Mouse (Mus musculus) erythroblast, embryonic 14.5 days (primary cell): ENCODE measurements at regions not wholly inside any gene's neighbourhood (a gene's known extent, or its start where the extent isn't known, plus 50 kb on each side); places are given as distances from the start of the nearest gene placed in this dataset.

Source experiments
- H3K27me3 ChIP-seq: 2 replicates; pipeline ENCODE4 v1.6.1; 2012; ENCODE audit warnings: inconsistent platforms; ENCODE audit not compliant: control insufficient read depth
- H3K36me3 ChIP-seq: 2 replicates; pipeline ENCODE4 v1.6.1; 2012; ENCODE audit warnings: mild to moderate bottlenecking, inconsistent platforms; ENCODE audit not compliant: control insufficient read depth
- H3K4me1 ChIP-seq: 2 replicates; pipeline ENCODE4 v1.6.1; 2012; ENCODE audit warnings: inconsistent platforms; ENCODE audit not compliant: control insufficient read depth
- H3K4me3 ChIP-seq: replicated peaks from 2 replicates; pipeline ENCODE3; 2012; ENCODE audit warnings: moderate library complexity, mild to moderate bottlenecking, inconsistent platforms
- H3K9me3 ChIP-seq: 2 replicates; pipeline ENCODE4 v1.6.1; 2012; ENCODE audit warnings: low read length, inconsistent platforms, mixed read lengths; ENCODE audit not compliant: control insufficient read depth
- GATA1 ChIP-seq: IDR thresholded peaks from 2 replicates; pipeline ENCODE4 v1.6.1; 2012; ENCODE audit warnings: low read length, inconsistent platforms, mixed read lengths
- TAL1 ChIP-seq: IDR thresholded peaks from 3 replicates; pipeline ENCODE4 v1.6.1; 2012; ENCODE audit warnings: low read length, inconsistent platforms, mixed read lengths

GRCm38 (mm10) chr11:112463121-112463520 lies 318.9 kb upstream of the Sox9 start:
- no peaks in the 10 kb centered on the region for H3K4me1 ChIP-seq
- H3K27me3 ChIP-seq: no peaks in the 10 kb centered on the region
- no peak overlapping the region for H3K4me3 ChIP-seq
- H3K9me3 ChIP-seq: peaks cover 19% of the 10 kb centered on the region
- H3K36me3 ChIP-seq: no peaks in the 10 kb centered on the region
- TF ChIP-seq GATA1 (no peak), TAL1 (no peak)

GRCm38 (mm10) chr11:112464386-112464785 lies 317.6 kb upstream of the Sox9 start:
- H3K27me3 ChIP-seq: no peaks in the 10 kb centered on the region
- no peaks in the 10 kb centered on the region for H3K4me1 ChIP-seq
- H3K9me3 ChIP-seq: peaks cover 17% of the 10 kb centered on the region
- TF ChIP-seq GATA1: no peak
- no peak for TF ChIP-seq TAL1
- no peaks in the 10 kb centered on the region for H3K36me3 ChIP-seq
- no peak overlapping the region for H3K4me3 ChIP-seq

- Histone ChIP-seq H3K4me3 (no peak overlapping the region), H3K9me3 (peaks cover 6% of the 10 kb centered on the region; the same call in 1 of the 2 replicates), H3K27me3 (no peaks in the 10 kb centered on the region), H3K4me1 (no peaks in the 10 kb centered on the region), H3K36me3 (no peaks in the 10 kb centered on the region)
- TF ChIP-seq GATA1: no peak
- no peak for TF ChIP-seq TAL1
Observed at GRCm38 (mm10) chr11:112470336-112470735, 311.7 kb upstream of the Sox9 start.

GRCm38 (mm10) chr11:112473237-112473636 lies 308.8 kb upstream of the Sox9 start:
- no peaks in the 10 kb centered on the region for H3K27me3 ChIP-seq
- H3K4me3 ChIP-seq: no peak overlapping the region
- H3K9me3 ChIP-seq: peaks cover 12% of the 10 kb centered on the region
- no peak for TF ChIP-seq TAL1
- no peak for TF ChIP-seq GATA1
- no peaks in the 10 kb centered on the region for H3K4me1 ChIP-seq
- no peaks in the 10 kb centered on the region for H3K36me3 ChIP-seq

GRCm38 (mm10) chr11:112473681-112474080 lies 308.3 kb upstream of the Sox9 start:
- H3K9me3 ChIP-seq: peaks cover 15% of the 10 kb centered on the region
- no peaks in the 10 kb centered on the region for H3K36me3 ChIP-seq
- no peaks in the 10 kb centered on the region for H3K27me3 ChIP-seq
- no peaks in the 10 kb centered on the region for H3K4me1 ChIP-seq
- H3K4me3 ChIP-seq: no peak overlapping the region
- TF ChIP-seq GATA1 (no peak), TAL1 (no peak)

- no peak overlapping the region for H3K4me3 ChIP-seq
- H3K27me3 ChIP-seq: no peaks in the 10 kb centered on the region
- TF ChIP-seq GATA1 (no peak), TAL1 (no peak)
- no peaks in the 10 kb centered on the region for H3K36me3 ChIP-seq
- peaks cover 34% of the 10 kb centered on the region for H3K9me3 ChIP-seq
- no peaks in the 10 kb centered on the region for H3K4me1 ChIP-seq
Observed at GRCm38 (mm10) chr11:112480360-112480759, 301.7 kb upstream of the Sox9 start.

DNA sequence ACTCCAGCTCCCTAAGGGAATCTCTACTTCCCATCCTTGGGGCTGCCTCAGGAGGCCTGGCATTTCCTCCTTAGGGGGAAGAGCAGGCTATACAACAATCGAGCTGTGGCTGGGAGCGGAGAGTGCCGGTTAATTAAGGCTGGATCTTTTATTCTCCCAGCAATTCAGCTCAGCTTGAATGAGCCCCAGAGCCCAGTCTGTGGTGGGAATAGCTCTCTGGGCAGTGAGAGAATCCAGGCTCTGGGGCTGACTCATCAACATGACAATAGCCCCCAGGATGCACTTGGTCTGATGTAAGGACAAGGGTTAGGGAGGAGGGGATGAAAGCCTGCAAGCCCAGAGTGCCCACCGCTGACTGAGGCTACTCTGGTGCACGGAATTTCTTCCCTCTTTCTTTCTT lies 280.2 kb upstream of the Sox9 start:
- Histone ChIP-seq H3K4me3 (no peak overlapping the region), H3K4me1 (no peaks in the 10 kb centered on the region), H3K9me3 (peaks cover 11% of the 10 kb centered on the region), H3K27me3 (no peaks in the 10 kb centered on the region), H3K36me3 (no peaks in the 10 kb centered on the region)
- TF ChIP-seq TAL1 (no peak), GATA1 (no peak)

DNA sequence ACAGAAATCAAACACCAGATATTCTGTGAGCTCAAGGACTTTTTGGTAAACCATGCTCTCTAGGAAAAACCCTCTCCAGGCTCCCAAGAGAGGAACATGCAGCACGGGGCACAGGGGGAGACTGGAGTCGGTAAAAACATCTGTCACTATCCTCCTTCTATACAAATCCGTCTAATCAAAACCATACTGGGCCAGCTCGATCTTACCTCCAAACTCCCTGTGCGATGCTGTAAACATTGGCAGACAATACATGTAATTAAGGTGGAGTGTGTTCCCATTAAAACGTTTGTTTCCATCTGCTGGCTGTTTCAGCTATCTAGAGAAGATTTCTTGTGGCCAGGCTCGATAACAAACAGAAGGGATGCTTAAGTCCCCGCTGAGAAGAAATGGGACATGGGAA lies 262.9 kb upstream of the Sox9 start:
- Histone ChIP-seq H3K4me3 (no peak overlapping the region), H3K9me3 (peaks cover 29% of the 10 kb centered on the region), H3K36me3 (no peaks in the 10 kb centered on the region), H3K27me3 (no peaks in the 10 kb centered on the region), H3K4me1 (no peaks in the 10 kb centered on the region)
- TF ChIP-seq GATA1 (no peak), TAL1 (no peak)

DNA sequence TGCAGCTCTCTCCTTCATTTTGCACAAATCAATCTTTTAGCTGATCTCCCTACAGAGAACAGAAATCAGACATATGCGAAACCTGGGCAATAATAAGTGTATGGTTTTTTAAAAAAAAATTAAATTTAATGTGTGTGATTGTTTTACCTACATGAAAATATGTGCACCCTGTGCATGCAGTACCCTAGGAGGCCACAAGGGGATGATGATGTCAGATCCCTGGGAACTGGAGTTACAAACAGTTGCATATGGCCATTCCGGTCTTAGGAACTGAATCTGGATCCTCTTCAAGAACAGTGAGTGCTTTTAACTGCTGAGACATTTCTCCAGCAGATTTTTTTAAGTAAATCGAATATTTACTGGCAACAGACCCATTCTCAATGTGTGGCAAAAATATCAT lies 257.0 kb upstream of the Sox9 start:
- Histone ChIP-seq H3K4me3 (no peak overlapping the region), H3K36me3 (no peaks in the 10 kb centered on the region), H3K4me1 (no peaks in the 10 kb centered on the region), H3K9me3 (peaks cover 27% of the 10 kb centered on the region), H3K27me3 (no peaks in the 10 kb centered on the region)
- TF ChIP-seq TAL1 (no peak), GATA1 (no peak)

GRCm38 (mm10) chr11:112542573-112542972 lies 239.5 kb upstream of the Sox9 start:
- Histone ChIP-seq H3K36me3 (no peaks in the 10 kb centered on the region), H3K4me3 (no peak overlapping the region), H3K9me3 (peaks cover 24% of the 10 kb centered on the region), H3K27me3 (no peaks in the 10 kb centered on the region), H3K4me1 (no peaks in the 10 kb centered on the region)
- TF ChIP-seq GATA1 (no peak), TAL1 (no peak)
